Mouse (Mus musculus): ENCODE results near the gene Lrrc32.

DNA sequence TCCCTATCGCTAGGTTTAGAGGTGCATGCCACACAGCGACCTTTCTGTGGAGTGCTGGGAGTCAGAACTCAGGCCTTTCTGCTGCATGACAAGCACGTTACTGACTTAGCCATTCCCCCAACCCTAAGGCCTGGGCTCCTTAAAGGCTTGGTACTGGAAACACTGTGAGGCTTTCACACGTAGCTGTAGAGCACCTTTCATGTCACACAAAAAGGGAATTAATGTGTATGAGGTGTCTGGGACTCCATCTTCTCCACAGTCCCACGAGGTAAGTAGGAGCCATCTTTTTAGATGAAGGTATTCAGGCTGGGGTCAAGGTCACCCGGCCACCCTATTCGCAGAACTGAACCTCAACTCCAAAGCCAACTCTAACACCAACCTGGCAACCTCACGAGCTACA lies 7.2 kb upstream of the Lrrc32 start:
- TF ChIP-seq POLR2A (IDR thresholded peaks at IDR 0.05; ENCODE audit: insufficient read depth, low read depth, low read length), result no peak
- TF ChIP-seq CTCF (IDR thresholded peaks at IDR 0.05; ENCODE audit: insufficient read depth, low read depth, low read length), result no peak
